Mouse (Mus musculus): ENCODE measurements around the gene Wbp1.

- TF ChIP-seq CHD1 (IDR thresholded peaks at IDR 0.05; ENCODE audit: low read depth, low read length) (no peak), CTCF (IDR thresholded peaks at IDR 0.05 in 2 of 3, conservative IDR thresholded peaks at IDR 0.05 in 1 of 3; ENCODE audit: control insufficient read depth in 1 of 3, insufficient read depth in 1 of 3, low read depth in 2 of 3, low read length in 3 of 3, poor library complexity in 1 of 3, severe bottlenecking in 1 of 3) (no peak), MAX (IDR thresholded peaks at IDR 0.05; ENCODE audit: low read length) (no peak), POLR2A (IDR thresholded peaks at IDR 0.05; ENCODE audit: control insufficient read depth in 1 of 2, insufficient read depth in 1 of 2, low read depth in 1 of 2, low read length in 2 of 2, poor library complexity in 1 of 2) (no peak), EP300 (IDR thresholded peaks at IDR 0.05; ENCODE audit: low read depth in 1 of 2, low read length in 2 of 2) (no peak), NELFE (IDR thresholded peaks at IDR 0.05; ENCODE audit: low read depth, low read length) (no peak), RAD21 (IDR thresholded peaks at IDR 0.05; ENCODE audit: low read depth, low read length) (no peak), CHD2 (IDR thresholded peaks at IDR 0.05; ENCODE audit: low read length) (no peak), UBTF (IDR thresholded peaks at IDR 0.05; ENCODE audit: borderline replicate concordance, insufficient read depth, low read depth, low read length) (no peak)
Measured at GRCm38 (mm10) chr6:83069488-83070246, 51.7 kb downstream of the Wbp1 start.

Data from MEL (cell line).